Mouse (Mus musculus) thymus, postnatal 36 days (tissue): Measurements from ENCODE around the gene Pole4.

Experiments used
- DNase-seq, 2 experiments: peaks; one replicate each; pipeline ENCODE4 v3.0.0; 2022; ENCODE audit warnings: mixed read lengths in 2 of 2

The Pole4 gene

GRCm38 (mm10) chr6:82609339-82609926, 95.7 kb downstream of the Pole4 start:
- DNase-seq = no peak

- no peak for DNase-seq
These were observed 96.4 kb downstream of the Pole4 start for GRCm38 (mm10) chr6:82608756-82609155.

- DNase-seq = no peak
These were observed 100.4 kb downstream of the Pole4 start for GRCm38 (mm10) chr6:82604791-82605190.

GRCm38 (mm10) chr6:82603665-82604064, 101.5 kb downstream of the Pole4 start:
- peak; percentile 8 to 13 for DNase-seq

- DNase-seq = no peak
These were observed 101.9 kb downstream of the Pole4 start for GRCm38 (mm10) chr6:82603228-82603627.

GRCm38 (mm10) chr6:82595461-82596090, 109.6 kb downstream of the Pole4 start:
- DNase-seq = no peak

GRCm38 (mm10) chr6:82589387-82589786, 115.8 kb downstream of the Pole4 start:
- no peak for DNase-seq

GRCm38 (mm10) chr6:82585396-82585795, 119.8 kb downstream of the Pole4 start:
- DNase-seq = no peak

GRCm38 (mm10) chr6:82575445-82575844, 129.7 kb downstream of the Pole4 start:
- no peak for DNase-seq
